Mouse (Mus musculus) hindbrain, embryonic 15.5 days (tissue): ENCODE data around the gene Stk4. TPM values are rescaled to one million over a fixed set of nuclear protein-coding genes. Genes with fewer than 3 reads are reported as not detected.

ENCODE experiments used
- ATAC-seq: fragments of 200-750 bp; cut with Nextera tagmentation; 2 replicates; pipeline ENCODE4 v1.8.0; 2017; ENCODE audit warnings: low read depth, moderate number of reproducible peaks, moderate TSS enrichment; ENCODE audit not compliant: low FRiP score
- H3K27ac ChIP-seq: fragments of 300-500 bp; sonication (generic); replicated peaks from 2 replicates; pipeline ENCODE4 v1.5.1; 2015; ENCODE audit warnings: mild to moderate bottlenecking, inconsistent platforms
- H3K27me3 ChIP-seq: fragments of 300-500 bp; sonication (generic); 2 replicates; pipeline ENCODE4 v1.6.1; 2015; ENCODE audit warnings: control low read depth, inconsistent platforms
- H3K36me3 ChIP-seq: fragments of 300-500 bp; sonication (generic); 2 replicates; pipeline ENCODE4 v1.6.1; 2015; ENCODE audit warnings: control low read depth, inconsistent platforms
- H3K4me1 ChIP-seq: fragments of 300-500 bp; sonication (generic); replicated peaks from 2 replicates; pipeline ENCODE4 v1.6.1; 2015; ENCODE audit warnings: control low read depth, inconsistent platforms
- H3K4me2 ChIP-seq: fragments of 300-500 bp; sonication (generic); 2 replicates; pipeline ENCODE4 v1.6.1; 2015; ENCODE audit warnings: moderate library complexity, mild to moderate bottlenecking, inconsistent platforms
- H3K4me3 ChIP-seq: fragments of 300-500 bp; sonication (generic); 2 replicates; pipeline ENCODE4 v1.5.1; 2015; ENCODE audit warnings: mild to moderate bottlenecking, inconsistent platforms
- H3K9ac ChIP-seq: fragments of 300-500 bp; sonication (generic); 2 replicates; pipeline ENCODE4 v1.6.1; 2015; ENCODE audit warnings: inconsistent platforms
- H3K9me3 ChIP-seq: fragments of 300-500 bp; sonication (generic); 2 replicates; pipeline ENCODE4 v1.6.1; 2016; ENCODE audit warnings: control low read depth, inconsistent platforms
- WGBS: fragments of 180-500 bp; shearing (Covaris S2); methylation state at CpG from one replicate; pipeline ENCODE4 v1.1.7; 2015; 5-methylcytosine and 5-hydroxymethylcytosine counted together
- polyA plus RNA-seq: library from polyadenylated mRNA; unstranded; fragments of >200 nt; fragmentation: Nextera tagmentation; extraction: Ambion mirVana; gene quantifications from 2 replicates; pipeline ENCODE4 v1.2.1, GENCODE M21; 2015

Stk4 gene
- polyA plus RNA-seq, 1 experiment from 2014 or later: 17.5 TPM

DNA sequence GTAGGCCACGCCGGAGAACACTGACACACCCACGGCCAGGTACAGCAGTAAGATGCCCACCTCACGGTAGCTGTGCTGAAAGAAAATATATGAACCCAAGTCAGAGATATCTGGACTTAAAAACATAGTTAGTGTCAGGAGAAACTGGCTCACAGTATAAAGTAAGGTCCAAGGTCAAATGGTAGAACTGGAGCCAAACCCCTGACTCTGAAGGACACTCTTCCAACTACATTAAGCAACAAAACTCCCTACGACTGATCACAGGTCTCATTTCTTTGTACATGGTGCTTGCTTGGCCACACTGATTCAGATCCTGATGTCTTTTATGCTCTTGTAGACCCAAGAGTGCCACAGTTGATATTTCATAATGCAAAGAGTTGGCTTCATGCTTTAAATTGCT, 94.8 kb downstream of the Stk4 start:
- Histone ChIP-seq H3K4me3 (no peak overlapping the region), H3K4me2 (no peak overlapping the region), H3K36me3 (no peaks in the 10 kb centered on the region), H3K27ac (no peak overlapping the region), H3K9ac (no peak overlapping the region), H3K4me1 (peaks cover 13% of the 10 kb centered on the region), H3K27me3 (peaks cover 40% of the 10 kb centered on the region), H3K9me3 (no peaks in the 10 kb centered on the region)
- 94% methylated on average over 5 of the region's 5 CpGs for WGBS
- no peak for ATAC-seq

DNA sequence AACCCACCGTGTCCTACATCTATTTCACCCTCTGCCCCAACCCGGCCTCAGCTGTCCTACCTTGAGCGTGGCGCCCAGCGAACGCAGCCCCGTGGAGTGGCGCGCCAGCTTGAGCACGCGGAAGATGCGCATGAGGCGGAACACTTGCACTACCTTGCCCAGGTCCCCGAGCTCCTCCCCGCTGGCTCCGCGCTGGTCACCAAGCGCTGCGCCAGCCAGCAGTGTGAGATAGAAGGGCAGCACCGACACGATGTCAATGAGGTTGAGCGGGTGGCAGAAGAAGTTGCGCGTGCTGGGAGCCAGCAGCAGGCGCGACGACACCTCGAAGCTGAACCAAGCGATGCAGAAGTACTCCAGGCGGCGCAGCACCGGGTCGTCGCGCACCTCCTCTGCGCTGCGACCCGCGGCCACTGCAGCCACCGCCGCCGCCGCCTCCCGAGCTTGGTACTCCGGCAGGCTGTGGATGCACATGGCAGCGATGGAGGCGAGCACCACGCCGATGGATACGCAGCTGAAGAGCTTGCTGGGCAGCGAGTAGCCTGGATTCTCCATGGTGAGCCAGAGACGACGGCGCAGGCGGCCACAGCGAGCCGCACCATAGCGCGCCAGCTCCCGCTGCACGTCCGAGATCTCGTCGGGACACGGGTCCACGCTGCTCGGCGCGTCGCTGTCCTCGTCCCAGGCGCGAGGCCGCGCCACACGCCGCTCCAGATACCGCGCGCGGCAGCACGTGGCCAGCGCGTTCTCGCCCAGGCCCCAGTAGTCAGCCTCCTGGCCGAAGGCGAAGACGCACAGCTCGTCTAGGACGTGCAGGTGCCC, 97.8 kb downstream of the Stk4 start:
- no peaks in the 10 kb centered on the region for H3K36me3 ChIP-seq
- H3K27me3 ChIP-seq: peaks cover 63% of the 10 kb centered on the region
- H3K9me3 ChIP-seq: no peaks in the 10 kb centered on the region
- peak overlapping the region; percentile 67 for H3K4me2 ChIP-seq
- H3K4me1 ChIP-seq: peaks cover 25% of the 10 kb centered on the region
- H3K9ac ChIP-seq: peak overlapping the region; percentile 33
- WGBS: 12% methylated on average over 90 of the region's 90 CpGs
- H3K27ac ChIP-seq: no peak overlapping the region
- peak overlapping the region; percentile 42 for H3K4me3 ChIP-seq
- ATAC-seq: peak; percentile 70

DNA sequence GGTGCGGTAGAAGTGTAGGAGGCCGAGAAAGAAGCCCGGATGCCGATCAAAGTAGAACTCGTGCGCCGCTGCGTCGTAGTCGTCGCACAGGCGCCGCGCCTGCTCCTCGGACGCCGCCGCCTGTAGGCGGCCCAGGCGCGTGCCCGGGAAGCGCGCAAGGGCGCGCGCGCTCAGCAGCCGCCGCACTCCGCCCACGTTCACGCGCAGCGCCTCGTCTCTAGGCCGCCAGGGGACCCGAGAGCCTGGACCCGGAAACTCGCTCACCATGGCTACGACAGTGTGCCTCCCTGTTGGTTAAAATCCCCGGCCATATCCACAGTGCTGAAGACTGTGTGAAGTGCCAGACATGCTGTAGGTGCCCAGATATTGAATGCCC, 98.4 kb downstream of the Stk4 start:
- Histone ChIP-seq H3K36me3 (no peaks in the 10 kb centered on the region), H3K4me3 (peak overlapping the region; percentile 42), H3K4me1 (peaks cover 25% of the 10 kb centered on the region), H3K9me3 (no peaks in the 10 kb centered on the region), H3K4me2 (peak overlapping the region; percentile 67), H3K27me3 (peaks cover 63% of the 10 kb centered on the region), H3K27ac (no peak overlapping the region), H3K9ac (no peak overlapping the region)
- 9% methylated on average over 42 of the region's 42 CpGs for WGBS
- ATAC-seq: peak; percentile 68

DNA sequence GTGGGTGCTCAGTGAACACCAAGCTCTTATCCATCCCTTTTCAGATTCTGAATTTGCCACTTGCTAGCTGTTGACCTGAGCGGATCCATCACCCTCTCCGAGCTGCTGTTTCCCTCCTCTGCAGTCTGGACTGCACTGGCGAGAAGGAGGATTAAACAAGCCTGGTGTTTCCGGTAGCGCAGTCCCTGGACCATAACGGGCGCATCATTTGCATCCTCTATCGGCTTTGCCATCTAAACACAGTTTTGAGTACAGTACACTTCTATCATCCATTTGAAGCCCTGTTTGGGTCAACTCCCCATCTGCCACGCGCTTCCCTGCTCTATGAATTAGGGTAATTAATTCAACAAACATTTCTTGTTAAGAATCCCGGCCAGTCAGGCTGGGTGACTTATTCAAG, 100.2 kb downstream of the Stk4 start:
- Histone ChIP-seq H3K27me3 (peaks cover 63% of the 10 kb centered on the region), H3K36me3 (no peaks in the 10 kb centered on the region), H3K4me2 (peak overlapping the region; percentile 63), H3K27ac (no peak overlapping the region), H3K9me3 (no peaks in the 10 kb centered on the region), H3K9ac (no peak overlapping the region), H3K4me3 (peak overlapping the region; percentile 32; the same call in 1 of the 2 replicates), H3K4me1 (peaks cover 25% of the 10 kb centered on the region)
- ATAC-seq: no peak
- whole genome bisulfite sequencing: 3% methylated on average over 11 of the region's 11 CpGs

DNA sequence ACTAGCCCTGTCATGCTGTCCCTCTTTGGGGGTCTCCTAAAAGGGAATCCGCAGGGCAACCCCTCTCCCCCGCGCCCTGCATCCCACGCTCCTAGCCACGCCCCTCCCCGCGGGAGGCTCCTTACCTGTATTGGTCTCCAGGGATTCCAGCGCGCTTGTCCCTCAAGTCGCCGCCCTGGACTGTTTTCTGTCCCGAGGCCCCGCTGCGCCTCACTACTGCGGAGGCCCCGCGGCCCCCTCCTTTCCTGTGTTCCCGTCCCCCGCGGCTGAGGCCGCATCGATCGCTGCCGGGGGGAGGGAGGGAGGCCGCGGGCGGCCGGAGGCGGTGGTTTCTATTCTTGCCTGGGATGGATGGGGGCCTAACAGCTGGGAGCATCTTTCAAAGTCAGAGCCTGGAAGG, 100.8 kb downstream of the Stk4 start, which contains the start of gene Kcns1:
Kcns1 (minus strand) TSS at position 212 of the 400 bp plus-strand sequence.
- peaks cover 25% of the 10 kb centered on the region for H3K4me1 ChIP-seq
- peak within 1 kb of the TSS; percentile 63 for H3K4me2 ChIP-seq
- peaks cover 63% of the 10 kb centered on the region for H3K27me3 ChIP-seq
- ATAC-seq: no peak
- H3K27ac ChIP-seq: no peak within 1 kb of the TSS
- under 1% methylated on average over 27 of the region's 29 CpGs for WGBS
- no peak within 1 kb of the TSS for H3K9ac ChIP-seq
- peak within 1 kb of the TSS; percentile 32 for H3K4me3 ChIP-seq
- H3K9me3 ChIP-seq: no peaks in the 10 kb centered on the region
- no peaks in the 10 kb centered on the region for H3K36me3 ChIP-seq

DNA sequence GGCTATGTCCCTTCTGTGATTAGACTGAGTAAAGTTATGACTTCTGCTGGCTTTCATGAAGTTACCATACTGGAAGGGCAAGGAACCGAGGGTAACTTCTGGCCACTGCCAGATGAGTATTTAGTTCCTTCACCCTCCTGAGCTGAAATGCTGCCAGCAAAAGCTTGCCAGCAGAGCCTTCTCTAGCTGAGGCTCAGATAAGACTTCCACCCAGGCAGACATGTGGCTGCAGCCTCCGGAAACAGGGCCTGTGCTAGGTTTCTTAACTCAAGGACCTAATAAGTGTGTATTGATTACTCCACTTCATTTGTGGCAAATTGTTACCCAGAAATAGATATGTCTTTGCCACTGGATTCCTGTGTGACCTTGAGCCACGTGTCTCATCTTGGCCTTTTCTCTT, 103.3 kb downstream of the Stk4 start:
- no peak for ATAC-seq
- no peaks in the 10 kb centered on the region for H3K36me3 ChIP-seq
- peaks cover 17% of the 10 kb centered on the region for H3K4me1 ChIP-seq
- 78% methylated on average over 3 of the region's 3 CpGs for WGBS
- no peak overlapping the region for H3K4me3 ChIP-seq
- H3K9ac ChIP-seq: no peak overlapping the region
- H3K27ac ChIP-seq: no peak overlapping the region
- H3K27me3 ChIP-seq: peaks cover 38% of the 10 kb centered on the region
- no peaks in the 10 kb centered on the region for H3K9me3 ChIP-seq
- no peak overlapping the region for H3K4me2 ChIP-seq

DNA sequence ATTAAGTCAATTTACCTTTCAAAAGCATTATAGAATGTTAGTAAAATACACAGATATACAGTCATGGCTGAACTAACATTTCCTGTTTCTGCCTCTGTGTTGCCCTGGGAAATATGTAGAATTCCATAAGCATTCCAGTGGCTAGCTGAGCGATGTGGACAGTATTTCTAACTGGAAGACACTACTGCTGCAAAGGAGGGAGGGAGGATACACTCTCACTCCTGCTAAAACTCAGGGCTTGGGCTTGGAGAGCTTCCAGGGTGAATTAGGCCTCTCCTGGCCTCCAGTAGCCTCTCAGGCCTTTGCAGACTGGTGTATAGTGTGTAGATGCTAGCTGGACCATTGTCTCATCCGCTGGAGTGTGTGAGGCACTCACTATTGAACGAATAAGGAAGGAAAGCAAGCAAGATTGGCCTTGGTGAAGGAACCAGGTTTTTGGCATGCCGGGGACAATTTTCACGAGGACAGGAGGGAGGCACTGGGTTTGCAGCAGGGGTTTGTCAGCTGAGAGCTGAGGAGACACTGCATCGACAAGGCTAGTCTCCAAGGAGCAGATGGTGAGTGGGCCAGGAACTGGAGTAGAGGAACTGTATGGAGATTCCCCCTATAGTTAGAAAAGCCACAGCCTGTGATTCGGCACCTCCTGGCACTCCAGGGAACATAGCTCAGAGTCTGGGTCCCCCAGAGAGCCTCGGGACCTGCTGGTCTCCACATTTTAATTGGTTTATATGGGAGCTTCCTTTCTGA, 104.7 kb downstream of the Stk4 start:
- Histone ChIP-seq H3K9ac (no peak overlapping the region), H3K4me3 (no peak overlapping the region), H3K4me2 (no peak overlapping the region), H3K4me1 (peaks cover 13% of the 10 kb centered on the region), H3K9me3 (no peaks in the 10 kb centered on the region), H3K36me3 (no peaks in the 10 kb centered on the region), H3K27me3 (peaks cover 24% of the 10 kb centered on the region), H3K27ac (no peak overlapping the region)
- 76% methylated on average over 8 of the region's 8 CpGs for WGBS
- no peak for ATAC-seq

DNA sequence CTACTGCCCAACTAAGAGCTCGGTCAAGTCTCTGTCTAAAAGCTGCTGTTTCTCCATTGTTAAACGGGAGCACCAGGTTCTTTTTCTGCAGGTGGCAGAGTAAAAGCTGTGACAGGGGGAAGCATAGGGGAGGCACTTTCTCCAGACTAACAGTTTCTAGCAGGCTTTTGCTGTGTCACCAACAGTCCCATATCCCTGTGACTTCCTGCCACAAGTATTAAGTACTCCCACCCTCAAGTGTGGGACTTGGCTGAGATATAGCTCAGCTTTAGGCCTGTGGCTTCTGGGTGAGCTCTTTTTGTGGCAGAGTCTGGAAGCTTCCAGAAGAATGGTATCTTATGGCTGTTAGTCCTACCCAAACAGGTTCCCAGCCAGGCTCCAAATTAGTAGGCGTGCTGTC, 105.7 kb downstream of the Stk4 start:
- peaks cover 3% of the 10 kb centered on the region for H3K4me1 ChIP-seq
- peaks cover 14% of the 10 kb centered on the region for H3K27me3 ChIP-seq
- no peaks in the 10 kb centered on the region for H3K9me3 ChIP-seq
- no peak overlapping the region for H3K9ac ChIP-seq
- H3K27ac ChIP-seq: no peak overlapping the region
- H3K4me3 ChIP-seq: no peak overlapping the region
- no peaks in the 10 kb centered on the region for H3K36me3 ChIP-seq
- ATAC-seq: no peak
- H3K4me2 ChIP-seq: no peak overlapping the region
- WGBS: 73% methylated on average over 3 of the region's 3 CpGs

DNA sequence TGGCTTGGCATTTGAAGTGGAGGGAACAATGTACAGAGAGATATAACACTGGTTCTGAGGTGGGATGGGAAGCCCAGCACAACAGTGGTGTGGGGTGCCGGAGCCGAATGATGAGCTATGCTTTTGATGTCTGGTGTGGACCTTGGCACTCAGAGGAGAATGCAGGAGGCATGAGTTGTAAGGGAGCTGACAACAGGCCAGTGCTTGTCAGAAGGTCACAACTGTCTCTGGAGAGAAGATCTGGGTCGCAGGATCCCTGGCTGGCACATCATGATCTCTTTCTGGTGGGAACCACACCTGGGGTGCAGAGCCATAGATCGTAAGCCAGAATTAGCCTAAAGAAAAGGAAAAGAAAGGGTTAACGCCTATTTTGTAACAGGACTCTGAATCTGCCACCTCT, 107.7 kb downstream of the Stk4 start:
- no peak for ATAC-seq

DNA sequence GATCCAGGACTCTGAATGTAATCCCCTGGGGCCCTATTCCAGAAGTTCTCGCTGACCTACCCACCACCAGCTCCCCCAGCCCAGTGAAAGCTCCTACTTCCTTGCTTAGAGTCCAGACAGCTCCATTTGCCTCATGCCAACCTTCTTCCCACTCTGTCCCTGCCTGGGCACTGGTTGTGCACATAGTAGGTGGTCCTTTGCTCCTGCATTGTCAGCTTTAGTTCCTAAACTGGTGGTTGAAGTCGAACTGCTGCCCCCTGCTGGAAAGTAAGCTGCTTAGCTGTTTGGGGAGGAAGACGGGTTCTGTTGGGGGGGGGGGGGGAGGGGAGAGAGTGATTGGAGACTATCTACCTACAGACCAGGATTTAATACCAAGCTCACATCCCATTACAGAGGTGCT, 110.0 kb downstream of the Stk4 start:
- H3K4me3 ChIP-seq: no peak overlapping the region
- H3K27ac ChIP-seq: no peak overlapping the region
- 39% methylated on average over 3 of the region's 3 CpGs for WGBS
- no peaks in the 10 kb centered on the region for H3K27me3 ChIP-seq
- ATAC-seq: no peak
- H3K36me3 ChIP-seq: no peaks in the 10 kb centered on the region
- no peaks in the 10 kb centered on the region for H3K9me3 ChIP-seq
- no peaks in the 10 kb centered on the region for H3K4me1 ChIP-seq
- H3K4me2 ChIP-seq: no peak overlapping the region
- no peak overlapping the region for H3K9ac ChIP-seq

More for the DNA sequence above, 107.7 kb downstream of the Stk4 start:
- Histone ChIP-seq H3K9me3 (no peaks in the 10 kb centered on the region), H3K9ac (no peak overlapping the region), H3K27me3 (no peaks in the 10 kb centered on the region), H3K4me3 (no peak overlapping the region), H3K4me2 (no peak overlapping the region), H3K36me3 (no peaks in the 10 kb centered on the region), H3K27ac (no peak overlapping the region), H3K4me1 (no peaks in the 10 kb centered on the region)
- WGBS: 84% methylated on average over 5 of the region's 5 CpGs

DNA sequence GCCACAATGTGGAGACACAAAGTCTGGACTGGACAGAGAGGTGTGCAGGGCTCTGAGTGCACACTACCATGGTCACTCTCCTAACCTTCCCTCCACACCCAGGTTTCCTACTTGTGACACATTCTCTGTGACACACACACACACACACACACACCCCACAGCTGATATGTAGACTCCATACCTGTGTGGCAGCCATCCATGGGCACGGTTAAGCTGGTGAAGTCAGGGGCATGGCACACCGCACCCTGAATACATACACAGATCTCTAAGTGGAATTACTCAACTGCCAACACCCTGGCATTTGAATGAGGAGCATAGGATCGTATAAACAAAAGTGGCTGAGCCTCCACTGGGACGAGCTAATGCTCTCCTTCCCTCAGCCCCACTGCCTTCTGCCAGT, 110.6 kb downstream of the Stk4 start:
- H3K4me3 ChIP-seq: no peak overlapping the region
- no peak for ATAC-seq
- no peak overlapping the region for H3K4me2 ChIP-seq
- no peaks in the 10 kb centered on the region for H3K9me3 ChIP-seq
- WGBS: 88% methylated on average over 4 of the region's 4 CpGs
- H3K27ac ChIP-seq: no peak overlapping the region
- H3K4me1 ChIP-seq: no peaks in the 10 kb centered on the region
- H3K36me3 ChIP-seq: no peaks in the 10 kb centered on the region
- H3K9ac ChIP-seq: no peak overlapping the region
- H3K27me3 ChIP-seq: no peaks in the 10 kb centered on the region

DNA sequence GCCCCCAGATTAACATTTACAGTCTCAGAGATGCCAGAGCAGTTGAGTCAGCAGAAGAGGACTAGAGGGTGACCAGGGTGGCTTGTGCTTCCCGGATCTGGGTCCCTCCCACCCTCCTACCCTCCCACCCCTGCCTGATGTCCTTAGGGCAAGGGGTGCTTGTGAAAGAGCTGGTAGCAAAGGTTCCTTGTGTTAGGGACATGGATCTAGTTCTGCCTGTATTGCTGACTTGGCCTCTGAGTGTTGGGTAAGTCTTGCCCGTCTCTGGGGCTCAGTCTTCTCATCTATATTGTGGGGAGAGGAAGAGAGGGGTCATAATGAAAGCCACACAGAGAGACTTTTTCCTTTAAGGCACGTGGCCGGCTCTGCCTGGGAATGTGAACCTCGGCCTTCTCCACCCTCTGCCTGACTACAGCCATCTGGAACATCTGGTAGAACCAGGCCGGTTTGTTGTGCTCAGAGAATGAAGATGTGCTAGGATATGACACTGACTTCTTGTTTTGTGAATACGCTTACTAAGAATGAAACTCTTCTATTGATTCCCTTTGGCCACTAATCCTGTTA, 112.7 kb downstream of the Stk4 start, which contains the start of gene Wfdc5:
Wfdc5 (minus strand) TSS at position 51 of the 564 bp plus-strand sequence.
- 83% methylated on average over 7 of the region's 7 CpGs for WGBS
- H3K9ac ChIP-seq: no peak within 1 kb of the TSS
- H3K4me2 ChIP-seq: no peak within 1 kb of the TSS
- ATAC-seq: no peak
- no peak within 1 kb of the TSS for H3K27ac ChIP-seq
- no peaks in the 10 kb centered on the region for H3K36me3 ChIP-seq
- H3K4me1 ChIP-seq: no peaks in the 10 kb centered on the region
- no peaks in the 10 kb centered on the region for H3K9me3 ChIP-seq
- H3K4me3 ChIP-seq: no peak within 1 kb of the TSS
- no peaks in the 10 kb centered on the region for H3K27me3 ChIP-seq
